Mouse (Mus musculus) brain, embryonic 14.5 days (tissue): ENCODE results near the gene Marveld2. TPM values are rescaled to one million over a fixed set of nuclear protein-coding genes. Genes with fewer than 3 reads are reported as not detected.

Source experiments
- DNase-seq: peaks from one replicate; pipeline ENCODE4 v3.0.0-alpha.2; 2011; ENCODE audit warnings: low read depth
- CTCF ChIP-seq: fragments of 200-500 bp; IDR thresholded peaks from 2 replicates; pipeline ENCODE4 v1.5.1; 2012; ENCODE audit warnings: inconsistent platforms, mild to moderate bottlenecking, moderate library complexity, borderline replicate concordance; ENCODE audit not compliant: insufficient read depth, insufficient read length; ENCODE audit errors: extremely low read depth
- POLR2A ChIP-seq: fragments of 200-500 bp; IDR thresholded peaks from 2 replicates; pipeline ENCODE4 v1.6.1; 2012; ENCODE audit warnings: mild to moderate bottlenecking, inconsistent platforms, borderline replicate concordance; ENCODE audit not compliant: poor library complexity, insufficient read depth, insufficient read length, severe bottlenecking; ENCODE audit errors: extremely low read depth
- polyA plus RNA-seq: library from polyadenylated mRNA; depleted of rRNA; stranded (reverse); fragments of >200 nt; gene quantifications from 2 replicates; pipeline ENCODE4 v1.2.3, GENCODE M21; 2012

Gene Marveld2
- polyA plus RNA-seq, 1 experiment, result 2.3 TPM

GRCm38 (mm10) chr13:100594838-100595551 lies 21.8 kb downstream of the Marveld2 start:
- TF ChIP-seq POLR2A, result no peak
- no peak for TF ChIP-seq CTCF
- DNase-seq, result no peak

- no peak for TF ChIP-seq CTCF
- peak; percentile 74 for DNase-seq
Observed at GRCm38 (mm10) chr13:100594041-100594792, 22.6 kb downstream of the Marveld2 start.

GRCm38 (mm10) chr13:100588646-100589045 lies 28.1 kb downstream of the Marveld2 start:
- no peak for DNase-seq
- TF ChIP-seq POLR2A, result no peak
- TF ChIP-seq CTCF, result no peak

GRCm38 (mm10) chr13:100582144-100582543 lies 34.6 kb downstream of the Marveld2 start:
- no peak for DNase-seq
- no peak for TF ChIP-seq POLR2A
- no peak for TF ChIP-seq CTCF

- TF ChIP-seq CTCF (no peak), POLR2A (no peak)
- peak; percentile 5 for DNase-seq
Observed at GRCm38 (mm10) chr13:100581701-100582100, 35.1 kb downstream of the Marveld2 start.

- TF ChIP-seq POLR2A, result no peak
- no peak for TF ChIP-seq CTCF
- DNase-seq, result no peak
Observed at GRCm38 (mm10) chr13:100579951-100580350, 36.8 kb downstream of the Marveld2 start.

GRCm38 (mm10) chr13:100579220-100579619 lies 37.6 kb downstream of the Marveld2 start:
- TF ChIP-seq CTCF (no peak), POLR2A (no peak)
- DNase-seq, result no peak

- DNase-seq, result no peak
- TF ChIP-seq POLR2A (no peak), CTCF (no peak)
Observed at GRCm38 (mm10) chr13:100575950-100576349, 40.8 kb downstream of the Marveld2 start.

- no peak for DNase-seq
- TF ChIP-seq CTCF, result no peak
- no peak for TF ChIP-seq POLR2A
Observed at GRCm38 (mm10) chr13:100570713-100571112, 46.1 kb downstream of the Marveld2 start.

GRCm38 (mm10) chr13:100568359-100568758 lies 48.4 kb downstream of the Marveld2 start:
- no peak for DNase-seq
- TF ChIP-seq CTCF (no peak), POLR2A (no peak)

GRCm38 (mm10) chr13:100559449-100559848 lies 57.3 kb downstream of the Marveld2 start:
- no peak for DNase-seq
- no peak for TF ChIP-seq CTCF
- no peak for TF ChIP-seq POLR2A

- no peak for TF ChIP-seq CTCF
- TF ChIP-seq POLR2A, result no peak
Observed at GRCm38 (mm10) chr13:100557011-100557410, 59.8 kb downstream of the Marveld2 start.

GRCm38 (mm10) chr13:100553042-100553437 lies 63.7 kb downstream of the Marveld2 start:
- TF ChIP-seq CTCF (no peak), POLR2A (no peak)
- DNase-seq, result peak; percentile 8

More at GRCm38 (mm10) chr13:100557011-100557410, 59.8 kb downstream of the Marveld2 start:
- no peak for DNase-seq
